Mouse (Mus musculus): ENCODE measurements at regions not wholly inside any gene's neighbourhood (a gene's known extent, or its start where the extent isn't known, plus 50 kb on each side); places are given as distances from the start of the nearest gene placed in this dataset.

- no peak for DNase-seq
These were observed 57.4 kb downstream of the Gm21962 start for GRCm38 (mm10) chr3:137728689-137729088.

GRCm38 (mm10) chr3:137729421-137729820, 58.1 kb downstream of the Gm21962 start:
- no peak for DNase-seq

GRCm38 (mm10) chr3:137737222-137737800, 66.0 kb downstream of the Gm21962 start:
- no peak for DNase-seq

GRCm38 (mm10) chr3:137741528-137741927, 70.2 kb downstream of the Gm21962 start:
- no peak for DNase-seq

GRCm38 (mm10) chr3:137742119-137742518, 70.8 kb downstream of the Gm21962 start:
- DNase-seq, result no peak

- no peak for DNase-seq
These were observed 80.5 kb downstream of the Gm21962 start for GRCm38 (mm10) chr3:137751732-137752260.

- DNase-seq, result peak; percentile 79
These were observed 81.3 kb downstream of the Gm21962 start for GRCm38 (mm10) chr3:137752447-137753256.

GRCm38 (mm10) chr3:137753257-137753654, 81.9 kb downstream of the Gm21962 start:
- no peak for DNase-seq

- DNase-seq, result no peak
These were observed 84.1 kb downstream of the Gm21962 start for GRCm38 (mm10) chr3:137755391-137755790.

GRCm38 (mm10) chr3:137762213-137762884, 91.0 kb downstream of the Gm21962 start:
- no peak for DNase-seq

GRCm38 (mm10) chr3:137763406-137763805, 92.1 kb downstream of the Gm21962 start:
- no peak for DNase-seq

GRCm38 (mm10) chr3:137768627-137769026, 95.7 kb upstream of the H2afz start:
- DNase-seq, result no peak

GRCm38 (mm10) chr3:137775076-137775849, 89.0 kb upstream of the H2afz start:
- DNase-seq, result no peak

- peak; percentile 49 for DNase-seq
These were observed 86.2 kb upstream of the H2afz start for GRCm38 (mm10) chr3:137778113-137778512.

GRCm38 (mm10) chr3:137780029-137780428, 84.3 kb upstream of the H2afz start:
- DNase-seq, result no peak

- DNase-seq, result no peak
These were observed 81.5 kb upstream of the H2afz start for GRCm38 (mm10) chr3:137782836-137783235.

- DNase-seq, result no peak
These were observed 80.1 kb upstream of the H2afz start for GRCm38 (mm10) chr3:137783937-137784911.

- DNase-seq, result no peak
These were observed 79.1 kb upstream of the H2afz start for GRCm38 (mm10) chr3:137785224-137785623.

- no peak for DNase-seq
These were observed 78.4 kb upstream of the H2afz start for GRCm38 (mm10) chr3:137785871-137786270.

GRCm38 (mm10) chr3:137789671-137790070, 74.6 kb upstream of the H2afz start:
- DNase-seq, result no peak

GRCm38 (mm10) chr3:137790340-137790739, 73.9 kb upstream of the H2afz start:
- no peak for DNase-seq

Data from kidney, adult 9 months (tissue).